Mouse (Mus musculus) liver, postnatal 0 days (tissue): Measurements from ENCODE around the gene Tmem203.

ENCODE experiments used
- CTCF ChIP-seq: sonication (generic); IDR thresholded peaks from 2 replicates; pipeline ENCODE4 v1.5.1; 2016; ENCODE audit warnings: antibody characterized with exemption, low read depth
- EP300 ChIP-seq: IDR thresholded peaks from 2 replicates; pipeline ENCODE4 v1.6.1; 2016; ENCODE audit warnings: antibody characterized with exemption, low read depth, mild to moderate bottlenecking

GRCm38 (mm10) chr2:25262795-25263622 lies 7.8 kb downstream of the Tmem203 start:
- TF ChIP-seq CTCF (0 out of 2 replicates have a peak, but pooled peaks have one; percentile 7), EP300 (no peak)
